27 mouse cellular contexts compared by ENCODE assay signal in the genomic region with DNA sequence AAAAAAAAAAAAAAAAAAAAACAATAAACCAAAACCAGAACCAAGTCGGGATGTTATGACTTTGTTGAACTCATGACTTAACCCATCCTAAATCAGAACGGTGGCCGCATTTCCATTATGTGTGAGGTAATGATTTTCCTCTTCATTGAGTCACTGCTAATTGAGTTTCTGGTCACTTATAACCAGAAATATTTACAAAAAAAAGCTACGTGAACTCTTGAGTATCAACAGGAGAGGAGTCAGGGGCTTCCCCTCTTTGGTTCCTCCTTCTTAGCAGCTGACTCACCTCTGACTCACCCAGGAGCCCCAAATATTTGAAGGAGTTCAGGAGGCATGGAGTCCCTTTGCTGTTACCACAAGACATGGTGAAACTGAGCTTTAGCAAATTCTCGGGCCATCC. TPM values are rescaled to one million over a fixed set of nuclear protein-coding genes. Genes with fewer than 3 reads are reported as not detected.
A peak's percentile ranks its signal among the peaks of the same experiment; 100 is the strongest.
DNase-seq lines count a peak whose midpoint lies in the region; ATAC-seq and TF ChIP-seq lines count a peak whose summit lies in the region.
"Had no signal": no experiment of that assay in that cellular context is flagged by ENCODE, and none has a peak within 500 bp of the region (broad histone marks: within the 10 kb centered on the region; RNA-seq: fewer than 3 reads in every experiment).

No protein-coding gene starts in this region.

- no peaks in the 10 kb centered on the region for H3K9me3 ChIP-seq in midbrain, embryonic 11.5 days (ENCODE audit: control insufficient read depth, low read length)
- 0 out of 2 replicates have a peak, but pooled peaks cover 6% of the 10 kb centered on the region for H3K9me3 ChIP-seq in midbrain, postnatal 0 days (ENCODE audit: low read length)
- H3K9me3 ChIP-seq: forebrain, embryonic 15.5 days; intestine, embryonic 15.5 days; liver, embryonic 15.5 days had no signal

- no peak for TF ChIP-seq CTCF in midbrain, postnatal 0 days (IDR thresholded peaks at IDR 0.05)

- intact Hi-C loops in left cerebral cortex, postnatal 14 days (cut with DNase I) = no loop called here

- DNase-seq in midbrain, embryonic 11.5 days (ENCODE audit: low spot score, missing footprints) = peak; percentile 69
- DNase-seq in midbrain, postnatal 0 days (ENCODE audit: low spot score) = no peak
- DNase-seq in layer of hippocampus, postnatal 36 days = no peak
- DNase-seq in cerebellum, postnatal 36 days = no peak
- no peak for DNase-seq in left cerebral cortex, postnatal 14 days (ENCODE audit: low spot score in 2 of 2)
- no peak for DNase-seq in kidney, postnatal 4 days
- DNase-seq: cerebellum, adult 11 months; cerebellum, postnatal 25 days; thymus, postnatal 36 days had no signal

- H3K36me3 ChIP-seq in midbrain, embryonic 11.5 days (ENCODE audit: control insufficient read depth, insufficient read depth, low read length) = no peaks in the 10 kb centered on the region
- H3K36me3 ChIP-seq in midbrain, postnatal 0 days (ENCODE audit: insufficient read depth, low read length) = no peaks in the 10 kb centered on the region
- H3K36me3 ChIP-seq: forebrain, embryonic 15.5 days; intestine, embryonic 15.5 days; limb, embryonic 13.5 days; liver, embryonic 15.5 days had no signal

- no peaks in the 10 kb centered on the region for H3K4me1 ChIP-seq in midbrain, embryonic 11.5 days (ENCODE audit: control insufficient read depth, insufficient read depth, low read length)
- H3K4me1 ChIP-seq in midbrain, postnatal 0 days (ENCODE audit: insufficient read depth, low read length) = no peaks in the 10 kb centered on the region
- H3K4me1 ChIP-seq: forebrain, embryonic 15.5 days; intestine, embryonic 15.5 days; limb, embryonic 13.5 days; liver, embryonic 15.5 days had no signal

- H3K9ac ChIP-seq in midbrain, embryonic 11.5 days (ENCODE audit: low read length) = no peak overlapping the region
- no peak overlapping the region for H3K9ac ChIP-seq in midbrain, postnatal 0 days (replicated peaks; ENCODE audit: low read length, poor library complexity, severe bottlenecking)
- H3K9ac ChIP-seq: forebrain, embryonic 15.5 days; intestine, embryonic 15.5 days; limb, embryonic 13.5 days; liver, embryonic 15.5 days had no signal

- H3K27me3 ChIP-seq in midbrain, embryonic 11.5 days (ENCODE audit: control insufficient read depth, insufficient read depth, low read length) = no peaks in the 10 kb centered on the region
- no peaks in the 10 kb centered on the region for H3K27me3 ChIP-seq in midbrain, postnatal 0 days (ENCODE audit: insufficient read depth, low read length)
- H3K27me3 ChIP-seq: forebrain, embryonic 15.5 days; intestine, embryonic 15.5 days; limb, embryonic 13.5 days; liver, embryonic 15.5 days had no signal

- H3K4me2 ChIP-seq in midbrain, embryonic 11.5 days = no peak overlapping the region
- no peak overlapping the region for H3K4me2 ChIP-seq in midbrain, postnatal 0 days (ENCODE audit: low read depth, low read length, poor library complexity, severe bottlenecking)
- H3K4me2 ChIP-seq: forebrain, embryonic 15.5 days; intestine, embryonic 15.5 days; limb, embryonic 13.5 days; liver, embryonic 15.5 days had no signal

- WGBS in midbrain, embryonic 11.5 days = 97% methylated on average over 5 of the region's 5 CpGs
- WGBS in midbrain, postnatal 0 days = 97% methylated on average over 5 of the region's 5 CpGs

- no peak for ATAC-seq in midbrain, embryonic 11.5 days (ENCODE audit: low FRiP score)
- no peak for ATAC-seq in midbrain, postnatal 0 days (ENCODE audit: low FRiP score)
- ATAC-seq in activated CD4-positive, CD25-positive, alpha-beta regulatory T cell, adult 4 months = peak; percentile 55
- peak; percentile 93 for ATAC-seq in megakaryocyte, adult 5-6 weeks (ENCODE audit: poor library complexity, severe bottlenecking)
- ATAC-seq: forebrain, embryonic 15.5 days; intestine, embryonic 15.5 days; lung, postnatal 0 days had no signal

- H3K4me3 ChIP-seq in midbrain, embryonic 11.5 days (ENCODE audit: low read depth, low read length) = no peak overlapping the region
- H3K4me3 ChIP-seq in midbrain, postnatal 0 days (ENCODE audit: low read depth, low read length) = no peak overlapping the region
- H3K4me3 ChIP-seq: erythroblast, embryonic 14.5 days; forebrain, embryonic 15.5 days; intestine, embryonic 15.5 days; limb, embryonic 13.5 days; liver, embryonic 15.5 days had no signal

- H3K27ac ChIP-seq in midbrain, embryonic 11.5 days (ENCODE audit: low read depth, low read length) = no peak overlapping the region
- H3K27ac ChIP-seq in midbrain, postnatal 0 days (ENCODE audit: low read depth, low read length) = no peak overlapping the region
- H3K27ac ChIP-seq: forebrain, embryonic 15.5 days; intestine, embryonic 15.5 days; limb, embryonic 13.5 days; liver, embryonic 15.5 days had no signal

RNA-seq across cellular contexts. Expression of gene Il10, which starts 18.4 kb away (rescaled TPM):
- polyA plus RNA-seq in midbrain, embryonic 11.5 days (2014; fragmentation: Nextera tagmentation; extraction: Ambion mirVana) = not detected in 2 replicates
- total RNA-seq in midbrain, postnatal 0 days (2014; rRNA removed) = not detected in 2 replicates
- not detected in 2 replicates for polyA plus RNA-seq in midbrain, postnatal 0 days (2015; fragmentation: Nextera tagmentation; extraction: Ambion mirVana)
- 10 to 100 TPM; 10.6 to 13.8 TPM for polyA plus RNA-seq in activated CD4-positive, CD25-positive, alpha-beta regulatory T cell, adult 4 months (2017; shearing (Covaris generic))
- not detected in 2 replicates for total RNA-seq in megakaryocyte, adult 5-6 weeks (2015)
- total RNA-seq in megakaryocyte, adult 5-6 weeks (2017) = 0.49 TPM in 1 of 2 replicates, not detected in the other
- not detected for total RNA-seq in layer of hippocampus, postnatal 36 days (2021)
- not detected for total RNA-seq in left cerebral cortex, postnatal 14 days (2021)
- total RNA-seq: adrenal gland, adult 18-20 months; layer of hippocampus, adult 8-10 months; megakaryocyte-erythroid progenitor cell, adult 5-6 weeks had no signal
- polyA plus RNA-seq: embryonic facial prominence, embryonic 11.5 days; erythroblast, embryonic 14.5 days; forebrain, embryonic 15.5 days; gonadal fat pad, adult 2 months; heart, embryonic 14.5 days; hindbrain, embryonic 11.5 days; intestine, embryonic 15.5 days; kidney, embryonic 16.5 days; liver, embryonic 15.5 days; lung, postnatal 0 days; neural tube, embryonic 14.5 days; testis, adult 2 months had no signal

RNA-seq across cellular contexts. Expression of gene Mapkapk2, which starts 59.6 kb away (rescaled TPM):
- polyA plus RNA-seq in midbrain, embryonic 11.5 days (2014; fragmentation: Nextera tagmentation; extraction: Ambion mirVana) = 49.8 and 56.0 TPM in 2 replicates
- total RNA-seq in midbrain, postnatal 0 days (2014; rRNA removed) = 44.2 and 48.1 TPM in 2 replicates
- 13.7 and 13.8 TPM in 2 replicates for polyA plus RNA-seq in midbrain, postnatal 0 days (2015; fragmentation: Nextera tagmentation; extraction: Ambion mirVana)
- 10 to 100 TPM; 11.5 to 11.9 TPM for polyA plus RNA-seq in activated CD4-positive, CD25-positive, alpha-beta regulatory T cell, adult 4 months (2017; shearing (Covaris generic))
- 210 and 215 TPM in 2 replicates for total RNA-seq in megakaryocyte, adult 5-6 weeks (2015)
- 210 and 216 TPM in 2 replicates for total RNA-seq in megakaryocyte, adult 5-6 weeks (2017)
- 10 to 100 TPM; 26.6 to 32.4 TPM for total RNA-seq in layer of hippocampus, postnatal 36 days (2021)
- 10 to 100 TPM; 25.1 to 26.0 TPM for total RNA-seq in left cerebral cortex, postnatal 14 days (2021)

Comparison
In these comparisons a context has a peak if more than half of its experiments do, and no peak if none do; other contexts are left out.
1. ATAC-seq: peak in activated CD4-positive, CD25-positive, alpha-beta regulatory T cell, adult 4 months (single experiment) and megakaryocyte, adult 5-6 weeks (single experiment); none in midbrain, embryonic 11.5 days (single experiment) and midbrain, postnatal 0 days (single experiment).